Mouse (Mus musculus) spleen, adult 2 months (tissue): ENCODE measurements at regions not wholly inside any gene's neighbourhood (a gene's known extent, or its start where the extent isn't known, plus 50 kb on each side); places are given as distances from the start of the nearest gene placed in this dataset.

Experiments
- CTCF ChIP-seq: fragments of 200-500 bp; IDR thresholded peaks from 2 replicates; pipeline ENCODE4 v1.5.1; 2011; ENCODE audit warnings: mild to moderate bottlenecking, inconsistent platforms; ENCODE audit not compliant: insufficient read depth, insufficient read length, insufficient replicate concordance; ENCODE audit errors: extremely low read depth
- POLR2A ChIP-seq: fragments of 200-500 bp; IDR thresholded peaks from 2 replicates; pipeline ENCODE4 v1.6.1; 2011; ENCODE audit warnings: low read depth, low read length, inconsistent platforms

GRCm38 (mm10) chr2:50813568-50814461, 335.1 kb downstream of the Rnd3 start:
- TF ChIP-seq CTCF (no peak), POLR2A (no peak)
